Mouse (Mus musculus): ENCODE results near the gene Gipc2.
"Not testable (repeated sequence)": the region's sequence is repeated elsewhere in the genome, so short reads cannot be mapped to it uniquely, and the experiment has no call there.

Gene Gipc2

GRCm38 (mm10) chr3:152155296-152155948 is 10.6 kb downstream of the Gipc2 start:
- peak in 1 of 2 experiments; percentile 25 for DNase-seq (ENCODE audit: low spot score in 2 of 2)

GRCm38 (mm10) chr3:152154095-152154494 is 11.9 kb downstream of the Gipc2 start:
- no peak for DNase-seq (ENCODE audit: low spot score in 2 of 2)

- no peak for DNase-seq (ENCODE audit: low spot score in 2 of 2)
Measured at GRCm38 (mm10) chr3:152153152-152153551, 12.9 kb downstream of the Gipc2 start.

- DNase-seq (ENCODE audit: low spot score in 2 of 2), result no peak
Measured at GRCm38 (mm10) chr3:152152483-152152804, 13.6 kb downstream of the Gipc2 start.

GRCm38 (mm10) chr3:152151725-152152482 is 14.1 kb downstream of the Gipc2 start:
- no peak for DNase-seq (ENCODE audit: low spot score in 2 of 2)

GRCm38 (mm10) chr3:152149863-152150262 is 16.2 kb downstream of the Gipc2 start:
- no peak for DNase-seq (ENCODE audit: low spot score in 2 of 2)

- DNase-seq (ENCODE audit: low spot score in 2 of 2), result no peak
Measured at GRCm38 (mm10) chr3:152149449-152149848, 16.6 kb downstream of the Gipc2 start.

GRCm38 (mm10) chr3:152147085-152147831 is 18.8 kb downstream of the Gipc2 start:
- DNase-seq (ENCODE audit: low spot score in 2 of 2), result no peak

- no peak for DNase-seq (ENCODE audit: low spot score in 2 of 2)
Measured at GRCm38 (mm10) chr3:152145186-152145585, 20.8 kb downstream of the Gipc2 start.

- no peak for DNase-seq (ENCODE audit: low spot score in 2 of 2)
Measured at GRCm38 (mm10) chr3:152142989-152143695, 22.9 kb downstream of the Gipc2 start.

- no peak for DNase-seq (ENCODE audit: low spot score in 2 of 2)
Measured at GRCm38 (mm10) chr3:152142146-152142545, 23.9 kb downstream of the Gipc2 start.

- DNase-seq (ENCODE audit: low spot score in 2 of 2), result not testable (repeated sequence)
Measured at GRCm38 (mm10) chr3:152139308-152139707, 26.7 kb downstream of the Gipc2 start.

GRCm38 (mm10) chr3:152136106-152136505 is 29.9 kb downstream of the Gipc2 start:
- not testable (repeated sequence) for DNase-seq (ENCODE audit: low spot score in 2 of 2)

- no peak for DNase-seq (ENCODE audit: low spot score in 2 of 2)
Measured at GRCm38 (mm10) chr3:152133621-152134020, 32.4 kb downstream of the Gipc2 start.

- no peak for DNase-seq (ENCODE audit: low spot score in 2 of 2)
Measured at GRCm38 (mm10) chr3:152130963-152131362, 35.1 kb downstream of the Gipc2 start.

GRCm38 (mm10) chr3:152129426-152129825 is 36.6 kb downstream of the Gipc2 start:
- not testable (repeated sequence) for DNase-seq (ENCODE audit: low spot score in 2 of 2)

- DNase-seq (ENCODE audit: low spot score in 2 of 2), result no peak
Measured at GRCm38 (mm10) chr3:152128631-152129030, 37.4 kb downstream of the Gipc2 start.

GRCm38 (mm10) chr3:152127144-152127543 is 38.9 kb downstream of the Gipc2 start:
- DNase-seq (ENCODE audit: low spot score in 2 of 2), result no peak

GRCm38 (mm10) chr3:152122720-152123119 is 43.3 kb downstream of the Gipc2 start:
- DNase-seq (ENCODE audit: low spot score in 2 of 2), result no peak

- DNase-seq (ENCODE audit: low spot score in 2 of 2), result no peak
Measured at GRCm38 (mm10) chr3:152122101-152122500, 43.9 kb downstream of the Gipc2 start.

GRCm38 (mm10) chr3:152121169-152122009 is 44.6 kb downstream of the Gipc2 start:
- DNase-seq (ENCODE audit: low spot score in 2 of 2), result no peak
